Mouse (Mus musculus): Measurements from ENCODE around the gene Apobec2.
"Not testable (repeated sequence)": the region's sequence is repeated elsewhere in the genome, so short reads cannot be mapped to it uniquely, and the experiment has no call there.

The Apobec2 gene

DNA sequence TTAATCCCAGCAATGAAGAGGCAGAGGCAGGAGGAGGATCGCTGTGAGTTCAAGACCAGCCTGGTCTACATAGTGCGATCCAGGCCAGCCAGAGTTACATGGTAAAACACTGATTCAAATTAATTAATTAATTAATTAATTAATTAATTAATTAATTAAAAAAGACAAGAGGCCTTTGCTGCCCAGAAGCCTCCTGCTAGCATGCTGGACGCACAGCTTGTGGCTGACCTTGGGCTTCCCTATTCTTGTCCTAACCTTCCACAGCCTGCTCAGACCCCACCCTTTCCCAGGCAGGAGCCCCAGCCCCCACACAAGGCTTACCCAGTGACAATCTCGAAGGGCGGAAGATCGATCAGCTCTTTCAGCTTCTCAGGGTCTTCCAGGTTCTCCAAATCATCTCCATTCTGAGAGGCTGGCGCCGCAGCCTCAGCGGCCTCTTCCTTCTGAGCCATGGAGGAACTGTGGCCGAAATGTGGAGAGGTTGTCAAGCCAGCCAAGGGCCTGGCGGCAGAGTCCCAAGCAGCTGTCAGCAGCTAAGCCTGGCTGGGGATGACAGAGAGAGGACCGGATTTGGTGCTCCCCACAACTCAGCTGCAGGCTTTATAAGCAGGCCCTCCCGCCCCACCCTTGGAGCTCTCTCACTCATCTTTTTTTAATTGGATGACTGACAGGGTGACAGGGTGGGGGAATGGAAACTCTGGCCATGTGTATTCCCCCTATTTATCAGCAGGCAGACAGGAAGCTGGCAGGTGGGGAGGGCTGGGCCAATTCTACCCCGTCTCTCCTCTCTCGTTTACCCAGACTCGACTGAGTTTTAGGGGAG lies at the start of gene Apobec2:
Gene Apobec2 (minus strand): TSS at position 773 of the 823 bp plus-strand sequence.
- DNase-seq (ENCODE audit: low spot score in 2 of 2): no peak

DNA sequence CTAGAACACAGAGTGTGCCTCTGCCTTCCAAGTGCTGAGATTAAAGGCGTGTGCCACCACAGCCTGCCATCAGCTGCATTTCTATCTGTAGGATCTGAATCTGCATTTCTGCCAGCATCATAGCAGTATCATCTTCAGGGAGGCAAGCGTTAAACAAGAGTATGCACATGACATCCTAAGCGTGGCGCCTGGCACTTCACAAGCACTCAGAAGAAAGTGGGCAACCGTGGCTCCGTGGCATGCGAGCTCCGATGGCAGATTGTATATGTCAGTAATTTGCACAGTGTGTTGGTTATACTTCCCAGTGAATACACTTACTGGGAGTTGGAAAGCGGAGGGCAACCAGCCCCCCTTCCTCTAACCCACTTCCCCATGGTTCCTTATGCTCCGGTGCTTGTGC lies 47.2 kb upstream of the Apobec2 start:
- no peak for DNase-seq (ENCODE audit: low spot score in 2 of 2)

DNA sequence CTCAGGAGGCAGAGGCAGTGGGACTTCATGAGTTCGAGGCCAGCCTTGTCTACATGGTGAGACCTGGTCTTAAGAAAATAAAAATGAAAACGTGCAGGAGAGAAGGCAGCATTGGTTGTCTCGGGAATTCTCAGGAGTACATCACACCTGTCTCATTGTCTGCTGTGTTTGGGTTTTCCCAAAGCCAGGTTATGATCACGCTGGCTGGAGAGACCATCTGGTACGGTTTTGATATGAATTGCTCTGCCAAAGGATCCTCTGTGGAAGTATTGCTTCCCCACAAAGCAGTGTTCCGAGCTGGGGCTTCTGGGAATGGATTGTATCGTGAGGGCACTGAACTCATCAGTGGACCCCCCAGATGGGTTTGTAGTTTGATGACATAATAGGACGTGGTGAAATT lies 42.7 kb upstream of the Apobec2 start:
- DNase-seq (ENCODE audit: low spot score in 2 of 2): no peak

DNA sequence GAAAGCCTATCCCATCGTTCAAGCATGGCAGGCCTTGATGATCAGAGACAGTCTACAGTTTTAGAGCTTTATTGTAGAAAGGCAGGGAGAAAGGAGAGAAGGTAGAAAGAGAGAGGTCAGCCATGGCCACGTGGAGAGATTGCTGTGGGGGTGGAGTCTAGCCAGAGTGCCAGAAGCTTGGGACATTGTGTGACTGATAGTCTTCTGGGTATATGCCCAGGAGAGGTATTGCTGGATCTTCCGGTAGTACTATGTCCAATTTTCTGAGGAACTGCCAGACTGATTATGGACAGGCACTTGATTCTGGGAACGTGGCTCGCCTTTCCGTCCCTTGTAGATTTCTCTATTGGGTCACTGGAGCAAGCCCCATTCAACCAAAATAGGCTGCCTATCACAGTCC lies 41.6 kb upstream of the Apobec2 start:
- DNase-seq (ENCODE audit: low spot score in 2 of 2): not testable (repeated sequence)

DNA sequence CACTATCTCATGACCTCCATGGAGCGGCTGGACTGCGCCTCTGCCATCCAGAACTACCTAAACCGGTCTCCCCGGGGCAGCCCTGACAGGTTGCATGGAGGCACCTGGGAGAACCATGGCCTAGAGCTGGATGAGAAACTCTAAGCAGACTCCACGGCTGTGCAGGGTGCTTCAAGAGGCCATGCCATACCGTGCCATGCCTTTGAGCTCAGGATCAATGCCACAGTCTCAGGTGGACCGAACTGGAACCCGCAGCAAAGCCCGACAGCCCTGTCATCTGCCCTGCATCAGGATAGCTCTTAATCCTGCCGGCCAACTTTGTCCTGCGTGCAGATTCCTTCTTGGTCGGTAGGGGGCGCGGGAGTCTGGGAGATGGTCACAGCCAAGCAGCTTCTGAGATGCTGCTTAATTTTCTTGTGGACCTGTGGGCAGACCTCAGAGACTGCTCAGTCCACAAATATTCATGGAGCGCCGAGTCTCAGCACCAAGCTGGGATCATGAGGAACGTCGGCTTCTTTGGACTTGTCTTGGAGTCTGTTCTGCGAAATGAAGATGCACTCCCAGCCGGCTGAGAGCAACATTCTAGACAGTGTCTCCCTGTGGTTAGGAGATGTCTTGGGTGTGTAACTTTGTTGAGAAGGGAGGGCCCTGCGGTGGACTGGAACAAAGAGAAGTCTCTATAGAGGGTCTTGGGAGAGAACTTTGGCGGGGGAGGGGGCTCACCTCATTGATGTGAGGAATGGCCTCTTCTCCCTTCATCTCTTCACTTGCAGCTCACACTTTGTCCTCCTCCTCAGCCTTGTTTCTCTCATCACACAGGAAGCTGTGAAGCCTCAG lies 34.9 kb upstream of the Apobec2 start:
- peak; percentile 86 to 88 for DNase-seq (ENCODE audit: low spot score in 2 of 2)

DNA sequence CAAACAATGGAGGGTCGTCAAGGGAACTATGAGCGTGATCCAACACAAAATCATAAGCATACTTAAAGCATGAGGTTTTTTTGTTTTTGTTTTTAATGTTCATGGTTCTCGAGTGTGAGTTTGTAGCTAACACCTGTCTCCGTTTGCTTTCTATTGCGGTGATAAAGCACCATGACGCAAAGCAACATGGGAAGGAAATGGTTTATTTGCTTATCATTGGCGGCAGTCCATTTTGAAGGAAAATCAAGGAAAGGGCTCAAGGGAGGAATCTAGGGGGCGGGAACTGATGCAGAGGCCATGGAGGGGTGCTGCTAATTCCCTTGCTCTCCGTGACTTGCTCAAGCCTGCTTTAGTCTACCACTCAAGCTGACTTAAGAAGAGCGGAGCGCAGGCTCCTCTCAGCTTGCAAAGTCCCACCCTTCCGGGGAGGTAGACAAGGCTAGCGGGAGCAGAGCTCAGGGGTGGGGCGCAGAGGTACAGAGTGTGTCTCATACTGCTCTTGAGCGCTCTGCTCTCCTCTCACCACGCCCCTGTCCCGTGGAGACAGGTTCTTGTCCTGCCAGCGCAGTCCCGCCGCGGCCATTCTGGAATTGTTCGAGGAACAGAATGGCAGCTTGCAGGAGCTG lies 34.2 kb upstream of the Apobec2 start:
- DNase-seq (ENCODE audit: low spot score in 2 of 2): no peak

DNA sequence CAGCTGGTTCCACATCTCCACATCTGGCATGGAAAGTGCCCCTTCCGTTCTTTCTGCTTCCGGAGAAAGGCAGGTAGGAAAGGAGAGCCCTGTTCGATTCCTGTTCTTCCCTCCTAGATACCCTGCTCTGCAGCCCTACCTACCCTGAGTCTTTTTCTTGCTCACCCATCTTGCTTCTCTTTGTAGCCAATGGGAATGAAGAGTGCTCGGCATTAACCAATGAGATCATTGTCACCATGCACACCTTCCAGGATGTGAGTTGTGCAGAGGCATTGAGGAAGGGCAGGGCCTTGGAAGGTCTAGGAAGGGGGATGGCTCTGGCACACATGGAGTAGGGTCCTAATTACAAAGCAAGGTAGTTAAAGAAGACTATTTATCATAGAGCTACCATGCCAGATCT lies 30.7 kb upstream of the Apobec2 start:
- no peak for DNase-seq (ENCODE audit: low spot score in 2 of 2)

DNA sequence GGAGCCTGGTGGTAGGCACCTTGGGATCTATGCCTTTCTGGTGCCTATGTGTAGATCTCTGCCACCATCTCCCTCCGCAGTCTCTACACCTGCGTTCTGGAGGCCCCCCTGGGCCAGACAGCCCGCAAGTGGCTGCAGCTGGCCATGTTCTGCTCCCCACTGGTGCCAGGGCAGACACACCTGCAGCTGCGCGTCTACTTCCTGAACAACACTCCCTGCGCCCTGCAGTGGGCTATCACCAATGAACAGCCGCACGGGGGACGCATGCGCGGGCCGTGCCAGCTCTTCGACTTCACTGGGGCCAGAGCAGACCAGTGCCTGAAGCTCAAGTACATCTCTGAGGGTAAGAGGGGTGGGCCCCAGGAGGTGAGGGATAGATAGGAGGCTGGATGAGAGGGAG lies 29.4 kb upstream of the Apobec2 start:
- no peak for DNase-seq (ENCODE audit: low spot score in 2 of 2)

DNA sequence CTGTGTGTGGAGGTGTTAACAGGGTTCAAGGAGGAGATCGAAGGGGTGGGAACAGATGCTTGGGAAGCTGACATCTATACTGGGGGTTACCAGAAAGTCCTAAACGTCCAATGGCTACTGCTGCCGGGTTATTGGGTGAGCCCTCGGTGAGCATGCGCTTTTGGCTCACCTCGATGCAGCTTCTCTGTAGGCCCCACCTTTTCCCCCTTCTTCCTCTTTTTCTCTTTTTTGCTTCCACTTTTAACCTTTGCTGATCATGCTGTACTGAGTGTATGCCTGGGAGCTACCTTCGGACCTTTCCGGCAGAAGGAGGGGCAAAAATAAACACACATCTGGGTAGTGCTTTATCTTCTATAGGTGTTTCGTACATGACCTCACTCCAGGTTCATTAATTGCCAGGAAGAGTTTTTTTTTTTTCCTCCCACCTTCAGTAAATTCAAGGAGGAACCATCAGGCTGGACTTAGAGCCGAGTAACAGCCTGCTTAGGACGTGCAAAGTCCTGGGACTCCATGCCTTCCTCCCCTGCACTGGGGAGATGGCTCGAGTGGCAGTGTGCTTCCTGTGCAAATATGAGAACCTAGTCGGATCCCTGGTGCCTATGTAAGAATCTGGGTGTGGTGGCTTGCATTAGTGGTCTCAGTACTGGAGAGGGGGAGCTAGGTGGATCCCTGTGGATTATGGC lies 25.4 kb upstream of the Apobec2 start:
- DNase-seq (ENCODE audit: low spot score in 2 of 2): no peak

DNA sequence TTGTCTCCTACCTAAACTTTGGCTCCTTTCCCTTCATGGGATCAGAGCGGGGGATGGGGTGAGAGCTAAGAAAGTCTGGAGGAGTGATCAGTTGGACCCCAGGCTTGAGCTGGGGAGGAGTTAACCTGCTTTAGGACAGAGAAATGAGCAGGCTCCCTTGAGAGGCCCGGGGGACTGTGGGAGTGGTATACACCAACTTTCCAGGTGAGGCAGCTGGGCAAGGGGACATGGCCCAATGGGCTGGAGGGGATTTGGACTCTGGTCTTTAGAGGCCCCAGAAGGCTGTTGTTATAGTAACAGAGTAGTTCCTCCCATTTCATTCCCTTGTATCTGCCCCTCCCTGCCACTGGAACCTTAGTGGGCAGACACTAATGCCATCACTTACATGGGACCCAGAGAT lies 23.2 kb upstream of the Apobec2 start:
- DNase-seq (ENCODE audit: low spot score in 2 of 2): no peak

DNA sequence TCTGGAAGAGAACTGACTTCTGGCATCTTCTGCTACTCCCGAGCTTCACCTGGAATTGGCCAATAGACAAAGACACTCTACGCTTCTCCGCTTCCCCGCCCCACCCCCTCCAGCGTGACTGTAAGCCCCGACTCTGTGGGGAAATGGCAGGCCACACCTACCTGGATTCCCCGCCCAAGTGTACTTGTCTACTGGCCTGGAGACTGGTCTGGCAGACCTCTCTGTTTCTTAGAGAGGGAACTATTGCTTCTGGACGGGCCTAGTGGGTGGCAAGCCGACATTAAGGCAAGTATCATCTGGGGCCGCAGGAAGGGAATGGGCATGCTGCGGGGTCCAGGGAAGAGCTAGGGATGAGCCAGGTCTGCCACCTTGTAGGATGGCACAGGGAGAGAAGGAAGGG lies 22.0 kb upstream of the Apobec2 start, which contains the start of gene Unc5cl:
Gene Unc5cl (plus strand): TSS at position 214 of the 400 bp plus-strand sequence.
- no peak for DNase-seq (ENCODE audit: low spot score in 2 of 2)

DNA sequence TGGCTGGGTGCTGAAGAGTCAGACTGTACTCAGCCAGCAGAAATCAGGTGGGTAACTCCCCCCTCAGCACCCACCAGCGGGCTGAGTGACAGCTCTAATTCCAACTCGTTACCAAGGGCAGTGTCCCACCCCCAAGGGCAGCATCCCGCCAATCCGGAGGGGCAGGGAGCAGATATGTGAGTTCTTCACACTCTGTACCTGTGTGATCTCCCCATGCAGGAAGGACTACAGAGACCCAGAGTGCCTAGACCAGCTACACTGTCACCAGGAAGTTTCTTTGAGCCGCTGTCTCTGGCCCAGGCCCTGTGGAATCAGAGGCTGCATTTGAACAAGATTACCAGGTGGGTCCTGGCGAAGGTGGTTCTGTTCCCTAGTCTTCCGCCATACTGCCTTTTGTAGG lies 21.5 kb upstream of the Apobec2 start:
- DNase-seq (ENCODE audit: low spot score in 2 of 2): no peak

DNA sequence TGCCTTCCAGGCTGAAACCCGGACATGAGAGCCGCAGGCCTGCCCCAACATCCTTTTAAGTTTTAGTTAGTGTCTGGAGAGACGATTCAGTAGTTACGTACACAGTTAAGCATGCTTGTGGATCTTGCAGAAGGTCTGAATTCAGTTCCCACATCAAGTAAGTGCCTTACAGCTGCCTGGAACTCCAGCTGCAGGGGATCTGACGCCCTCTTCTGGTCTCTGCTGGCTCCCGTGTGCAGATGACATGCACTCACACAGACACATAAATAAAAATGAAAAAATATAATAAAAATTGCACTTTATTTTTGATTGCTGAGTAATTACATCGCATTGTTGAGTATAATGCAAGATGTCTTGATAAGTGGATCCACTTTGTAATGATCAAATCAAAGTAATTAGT lies 20.8 kb upstream of the Apobec2 start:
- no peak for DNase-seq (ENCODE audit: low spot score in 2 of 2)

DNA sequence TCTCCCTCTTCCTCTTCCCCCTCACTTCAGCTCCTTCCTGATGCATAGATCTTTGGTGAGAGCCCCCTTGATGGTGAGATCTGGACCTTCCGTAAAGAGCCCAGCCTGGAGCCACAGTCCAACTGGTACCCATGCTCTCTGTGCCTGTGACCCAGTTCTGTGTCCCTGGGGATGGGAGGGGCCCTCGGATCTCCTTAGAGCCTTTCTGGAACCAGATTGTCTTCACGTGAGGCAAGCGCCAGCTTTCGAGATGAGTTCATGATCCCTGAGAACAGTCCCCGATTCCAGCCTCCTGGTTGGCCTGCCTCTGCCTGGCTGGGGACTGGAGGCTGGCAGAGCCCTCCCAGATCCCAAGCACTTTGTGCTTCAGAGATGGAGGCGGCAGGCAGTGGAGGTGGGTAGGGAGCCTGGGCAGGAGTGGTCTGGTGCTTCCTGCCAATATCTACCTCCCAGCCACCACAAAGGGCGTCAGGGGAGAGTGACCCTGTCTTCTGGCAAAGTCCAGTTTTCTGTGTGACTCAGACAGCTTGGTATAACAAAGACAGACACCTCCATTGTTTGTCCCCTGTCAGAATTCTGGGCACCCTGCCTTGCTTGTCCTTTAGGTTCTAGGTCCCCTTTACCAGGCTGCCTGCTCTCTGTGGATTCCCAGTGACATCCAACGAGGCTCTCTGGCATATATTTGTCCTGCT lies 19.2 kb upstream of the Apobec2 start:
- no peak for DNase-seq (ENCODE audit: low spot score in 2 of 2)

DNA sequence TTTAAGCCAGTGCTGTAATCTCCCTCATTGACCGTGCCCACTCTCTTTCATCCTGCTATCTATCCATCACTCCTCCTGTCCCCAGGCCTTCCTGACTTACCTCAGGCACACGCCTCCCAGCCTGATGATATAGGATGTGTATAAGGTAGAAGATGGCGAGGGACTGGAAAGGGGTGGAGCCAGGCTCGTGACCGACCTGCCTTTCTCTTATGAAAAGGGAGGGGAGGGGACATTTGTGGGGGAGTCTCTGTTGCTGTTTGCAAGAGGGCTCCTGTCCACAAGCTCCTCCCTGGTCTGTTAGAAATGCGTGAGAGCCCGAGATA lies 18.6 kb upstream of the Apobec2 start, which contains the start of gene Tspo2:
Gene Tspo2 (minus strand): TSS at position 170 of the 323 bp plus-strand sequence.
- DNase-seq (ENCODE audit: low spot score in 2 of 2): no peak

DNA sequence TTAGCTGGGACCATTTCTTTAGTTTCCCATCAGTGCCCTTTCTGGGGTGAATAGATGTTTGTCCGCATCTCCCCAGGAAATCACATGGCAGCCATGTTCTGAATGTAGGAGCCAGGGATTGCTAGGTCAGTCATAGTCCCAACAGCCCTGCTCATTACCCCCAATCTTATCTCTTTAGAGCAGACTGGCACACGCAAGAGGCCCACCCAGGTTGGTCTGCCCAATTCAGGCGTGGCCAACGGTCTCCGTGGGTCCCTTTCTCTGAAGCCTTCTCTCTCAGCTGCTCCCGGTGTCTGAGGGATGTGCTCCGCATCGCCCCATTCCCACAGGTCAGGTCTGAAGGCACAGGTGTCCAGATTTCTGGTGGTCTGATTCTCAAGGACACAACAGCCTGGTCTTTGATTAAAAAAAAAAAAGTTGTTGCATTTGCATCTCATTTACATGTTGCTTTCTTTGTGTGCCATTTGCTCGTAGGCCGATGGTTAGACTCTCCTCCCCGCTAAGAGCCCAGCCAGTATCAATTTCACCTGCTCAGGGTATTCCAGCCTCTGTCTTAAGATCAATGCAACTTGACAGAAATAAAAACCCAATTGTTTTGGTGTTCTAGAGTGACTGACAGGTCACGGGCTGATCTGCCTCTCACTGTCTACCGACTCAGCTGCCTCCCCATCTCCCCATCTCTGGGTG lies 18.1 kb upstream of the Apobec2 start:
- no peak for DNase-seq (ENCODE audit: low spot score in 2 of 2)

DNA sequence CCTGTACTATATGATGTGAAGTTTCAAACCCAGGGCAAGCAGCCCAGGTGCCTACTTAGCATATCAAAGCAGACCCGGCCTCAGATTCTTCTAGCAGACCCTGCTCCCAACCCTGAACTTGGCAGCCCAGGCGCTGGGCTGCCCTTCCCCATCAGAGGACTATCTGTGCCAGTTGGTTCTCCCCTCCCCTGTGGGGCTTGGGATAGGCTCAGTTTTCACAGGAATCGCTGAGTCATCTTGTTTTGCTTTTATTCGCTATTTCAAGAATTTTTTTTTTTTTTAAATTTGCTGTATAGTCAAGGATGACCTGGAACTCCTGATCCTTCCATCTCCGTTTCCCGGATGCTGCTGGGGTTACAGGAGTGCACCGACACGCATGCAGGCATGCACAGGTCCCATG lies 14.9 kb upstream of the Apobec2 start:
- DNase-seq (ENCODE audit: low spot score in 2 of 2): no peak

DNA sequence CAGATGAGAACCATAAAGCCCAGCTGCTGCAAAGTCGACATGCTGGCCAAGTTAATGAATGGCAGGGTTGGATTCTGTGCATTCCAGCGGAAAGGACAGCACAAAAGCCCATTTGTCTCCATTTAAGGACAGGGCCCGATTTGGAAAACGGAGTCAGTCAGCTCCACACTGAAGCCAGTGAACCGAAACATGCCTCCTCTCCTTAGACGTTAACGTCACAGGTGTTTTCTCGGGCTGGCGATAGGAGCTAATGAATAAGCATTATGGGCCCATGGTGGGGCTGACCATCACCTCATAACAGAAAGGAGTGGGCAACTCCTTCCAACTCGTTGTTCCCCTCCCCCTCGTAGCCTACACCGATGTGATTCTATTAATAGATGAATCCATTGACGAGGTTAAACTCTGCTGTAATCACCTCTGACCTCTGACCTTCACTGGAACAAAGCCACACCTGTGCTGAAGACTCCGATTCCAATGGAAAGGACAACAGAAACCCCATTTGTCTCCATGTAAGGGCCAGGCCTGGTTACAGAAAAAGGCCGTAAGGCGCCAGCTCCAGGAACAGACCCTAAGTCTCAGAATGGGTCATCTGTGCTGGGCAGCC lies 10.9 kb upstream of the Apobec2 start:
- no peak for DNase-seq (ENCODE audit: low spot score in 2 of 2)

DNA sequence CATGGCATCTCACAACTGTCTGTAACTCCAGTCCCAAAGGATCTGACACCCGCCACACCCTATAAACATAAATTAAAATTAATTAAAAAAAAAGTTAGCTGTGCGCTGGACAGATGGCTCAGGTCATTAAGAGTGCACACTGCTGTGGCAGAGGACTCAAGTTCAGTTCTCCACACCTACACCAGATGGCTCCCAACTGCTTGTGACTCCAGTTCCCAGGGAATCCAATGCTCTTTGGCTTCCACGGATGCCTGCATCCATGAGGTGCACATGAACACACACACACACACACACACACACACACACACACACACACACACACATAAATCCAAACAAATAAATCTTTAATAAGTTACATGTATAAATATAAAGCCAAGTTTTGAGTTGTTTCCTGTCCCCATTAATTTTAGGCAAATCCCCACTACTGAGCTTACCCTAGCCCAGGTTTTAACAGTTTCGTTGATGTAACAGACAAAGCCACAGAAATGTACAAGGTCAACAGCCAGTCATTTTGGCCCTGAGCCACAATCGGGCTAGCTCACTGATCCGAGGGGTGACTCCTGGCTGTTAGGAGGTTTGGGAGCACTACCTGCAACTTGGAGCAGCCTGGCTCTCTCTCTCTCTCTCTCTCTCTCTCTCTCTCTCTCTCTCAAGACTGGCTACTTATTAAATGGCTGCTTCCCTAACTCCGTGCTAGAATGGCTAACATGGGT lies 10.2 kb upstream of the Apobec2 start:
- DNase-seq (ENCODE audit: low spot score in 2 of 2): no peak
